Mouse (Mus musculus) midbrain, embryonic 13.5 days (tissue): ENCODE measurements around the gene Gamt. TPM values are rescaled to one million over a fixed set of nuclear protein-coding genes. Genes with fewer than 3 reads are reported as not detected.
A peak's percentile ranks its signal among the peaks of the same experiment; 100 is the strongest.

Experiments used
- ATAC-seq: fragments of 200-750 bp; cut with Nextera tagmentation; 2 replicates; pipeline ENCODE4 v1.8.0; 2017; ENCODE audit warnings: mild to moderate bottlenecking, moderate TSS enrichment, moderate library complexity
- H3K27ac ChIP-seq: fragments of 300-500 bp; sonication (generic); 2 replicates; pipeline ENCODE4 v1.5.1; 2015; ENCODE audit warnings: inconsistent platforms, mild to moderate bottlenecking, moderate library complexity
- H3K27me3 ChIP-seq: fragments of 300-500 bp; sonication (generic); 2 replicates; pipeline ENCODE4 v1.6.1; 2015; ENCODE audit warnings: mild to moderate bottlenecking, inconsistent platforms
- H3K36me3 ChIP-seq: fragments of 300-500 bp; sonication (generic); 2 replicates; pipeline ENCODE4 v1.6.1; 2015; ENCODE audit warnings: mild to moderate bottlenecking, inconsistent platforms
- H3K4me1 ChIP-seq: fragments of 300-500 bp; sonication (generic); replicated peaks from 2 replicates; pipeline ENCODE4 v1.6.1; 2015; ENCODE audit warnings: inconsistent platforms
- H3K4me2 ChIP-seq: fragments of 300-500 bp; sonication (generic); replicated peaks from 2 replicates; pipeline ENCODE4 v1.6.1; 2015; ENCODE audit warnings: moderate library complexity, mild to moderate bottlenecking, inconsistent platforms
- H3K4me3 ChIP-seq: fragments of 300-500 bp; sonication (generic); replicated peaks from 2 replicates; pipeline ENCODE4 v1.5.1; 2015; ENCODE audit warnings: mild to moderate bottlenecking, inconsistent platforms
- H3K9ac ChIP-seq: fragments of 300-500 bp; sonication (generic); replicated peaks from 2 replicates; pipeline ENCODE4 v1.6.1; 2015; ENCODE audit warnings: mild to moderate bottlenecking, inconsistent platforms
- H3K9me3 ChIP-seq: fragments of 300-500 bp; sonication (generic); 2 replicates; pipeline ENCODE4 v1.6.1; 2016; ENCODE audit warnings: mild to moderate bottlenecking, inconsistent platforms
- WGBS: fragments of 180-500 bp; shearing (Covaris S2); methylation state at CpG from one replicate; pipeline ENCODE4 v1.1.7; 2015; 5-methylcytosine and 5-hydroxymethylcytosine counted together
- polyA plus RNA-seq: library from polyadenylated mRNA; unstranded; fragments of >200 nt; fragmentation: Nextera tagmentation; extraction: Ambion mirVana; gene quantifications from 2 replicates; pipeline ENCODE4 v1.2.1, GENCODE M21; 2015

The Gamt gene
- polyA plus RNA-seq, result 20.9 and 22.3 TPM in 2 replicates

GRCm38 (mm10) chr10:80260642-80261584 is at the start of gene Gamt, which contains the start of gene Dazap1:
Gene Gamt, minus strand, starts transcription at chr10:80261012.
Gene Dazap1, plus strand, starts transcription at chr10:80261486.
- H3K9me3 ChIP-seq, result no peaks in the 10 kb centered on the region
- peaks cover 52% of the 10 kb centered on the region for H3K4me1 ChIP-seq
- peak within 1 kb of the TSS; percentile 66 for H3K9ac ChIP-seq
- ATAC-seq, result peak; percentile 80
- peaks cover 33% of the 10 kb centered on the region for H3K36me3 ChIP-seq
- H3K27ac ChIP-seq, result peak within 1 kb of the TSS; percentile 85
- under 1% methylated on average over 48 of the region's 49 CpGs for WGBS
- H3K4me3 ChIP-seq, result peak within 1 kb of the TSS; percentile 41
- no peaks in the 10 kb centered on the region for H3K27me3 ChIP-seq
- peak within 1 kb of the TSS; percentile 68 for H3K4me2 ChIP-seq

- H3K27ac ChIP-seq, result no peak overlapping the region
- peak overlapping the region; percentile 41 for H3K4me2 ChIP-seq
- peaks cover 82% of the 10 kb centered on the region for H3K36me3 ChIP-seq
- H3K4me3 ChIP-seq, result peak overlapping the region; percentile 11
- H3K4me1 ChIP-seq, result peaks cover 74% of the 10 kb centered on the region
- peak overlapping the region; percentile 48; the same call in 1 of the 2 replicates for H3K9ac ChIP-seq
- WGBS, result 31% methylated on average over 25 of the region's 25 CpGs
- ATAC-seq, result no peak
- H3K27me3 ChIP-seq, result no peaks in the 10 kb centered on the region
- H3K9me3 ChIP-seq, result no peaks in the 10 kb centered on the region
Observed at GRCm38 (mm10) chr10:80304862-80305261, 44.0 kb upstream of the Gamt start.

- Histone ChIP-seq H3K27me3 (no peaks in the 10 kb centered on the region), H3K9me3 (no peaks in the 10 kb centered on the region), H3K4me2 (peak overlapping the region; percentile 41), H3K4me3 (peak overlapping the region; percentile 11), H3K27ac (no peak overlapping the region), H3K9ac (peak overlapping the region; percentile 48; the same call in 1 of the 2 replicates), H3K36me3 (peaks cover 78% of the 10 kb centered on the region), H3K4me1 (peaks cover 78% of the 10 kb centered on the region)
- 44% methylated on average over 12 of the region's 12 CpGs for WGBS
- ATAC-seq, result no peak
Observed at GRCm38 (mm10) chr10:80304458-80304857, 43.6 kb upstream of the Gamt start.

- peak overlapping the region; percentile 99 for H3K9ac ChIP-seq
- H3K9me3 ChIP-seq, result no peaks in the 10 kb centered on the region
- H3K27me3 ChIP-seq, result no peaks in the 10 kb centered on the region
- ATAC-seq, result no peak
- H3K4me2 ChIP-seq, result peak overlapping the region; percentile 99
- H3K36me3 ChIP-seq, result peaks cover 58% of the 10 kb centered on the region
- peak overlapping the region; percentile 99 for H3K27ac ChIP-seq
- peak overlapping the region; percentile 76 for H3K4me3 ChIP-seq
- H3K4me1 ChIP-seq, result peaks cover 87% of the 10 kb centered on the region
- 13% methylated on average over 9 of the region's 9 CpGs for WGBS
Observed at GRCm38 (mm10) chr10:80302471-80302881, 41.7 kb upstream of the Gamt start.

GRCm38 (mm10) chr10:80302082-80302355 is 41.2 kb upstream of the Gamt start:
- H3K4me3 ChIP-seq, result peak overlapping the region; percentile 76
- H3K27ac ChIP-seq, result peak overlapping the region; percentile 99
- no peaks in the 10 kb centered on the region for H3K9me3 ChIP-seq
- peak overlapping the region; percentile 99 for H3K9ac ChIP-seq
- WGBS, result 44% methylated on average over 5 of the region's 5 CpGs
- peaks cover 87% of the 10 kb centered on the region for H3K4me1 ChIP-seq
- H3K4me2 ChIP-seq, result peak overlapping the region; percentile 99
- no peaks in the 10 kb centered on the region for H3K27me3 ChIP-seq
- ATAC-seq, result no peak
- peaks cover 53% of the 10 kb centered on the region for H3K36me3 ChIP-seq

GRCm38 (mm10) chr10:80301256-80302081 is 40.7 kb upstream of the Gamt start:
- Histone ChIP-seq H3K9me3 (no peaks in the 10 kb centered on the region), H3K4me3 (peak overlapping the region; percentile 76), H3K4me2 (peak overlapping the region; percentile 99), H3K36me3 (peaks cover 48% of the 10 kb centered on the region), H3K9ac (peak overlapping the region; percentile 99), H3K27me3 (no peaks in the 10 kb centered on the region), H3K4me1 (peaks cover 89% of the 10 kb centered on the region), H3K27ac (peak overlapping the region; percentile 99)
- ATAC-seq, result no peak
- 68% methylated on average over 10 of the region's 10 CpGs for WGBS

GRCm38 (mm10) chr10:80300672-80301181 is 39.9 kb upstream of the Gamt start:
- Histone ChIP-seq H3K4me1 (peaks cover 90% of the 10 kb centered on the region), H3K27me3 (no peaks in the 10 kb centered on the region), H3K9me3 (no peaks in the 10 kb centered on the region), H3K4me3 (peak overlapping the region; percentile 76), H3K27ac (peak overlapping the region; percentile 99), H3K9ac (peak overlapping the region; percentile 99), H3K36me3 (peaks cover 40% of the 10 kb centered on the region), H3K4me2 (peak overlapping the region; percentile 99)
- WGBS, result 5% methylated on average over 11 of the region's 11 CpGs
- peak; percentile 84 for ATAC-seq

- Histone ChIP-seq H3K4me3 (peak overlapping the region; percentile 76), H3K36me3 (peaks cover 34% of the 10 kb centered on the region), H3K27ac (peak overlapping the region; percentile 99), H3K4me2 (peak overlapping the region; percentile 99), H3K9ac (peak overlapping the region; percentile 99), H3K27me3 (no peaks in the 10 kb centered on the region), H3K9me3 (no peaks in the 10 kb centered on the region), H3K4me1 (peaks cover 90% of the 10 kb centered on the region)
- 43% methylated on average over 10 of the region's 10 CpGs for WGBS
- ATAC-seq, result no peak
Observed at GRCm38 (mm10) chr10:80299824-80300223, 39.0 kb upstream of the Gamt start.

- H3K4me2 ChIP-seq, result peak overlapping the region; percentile 99
Observed at GRCm38 (mm10) chr10:80299301-80299700, 38.5 kb upstream of the Gamt start.

GRCm38 (mm10) chr10:80298571-80299281 is 37.9 kb upstream of the Gamt start:
- peak overlapping the region; percentile 99 for H3K9ac ChIP-seq
- H3K27me3 ChIP-seq, result no peaks in the 10 kb centered on the region
- H3K4me1 ChIP-seq, result peaks cover 89% of the 10 kb centered on the region
- H3K4me2 ChIP-seq, result peak overlapping the region; percentile 99
- H3K9me3 ChIP-seq, result no peaks in the 10 kb centered on the region
- peak; percentile 82 for ATAC-seq
- 1% methylated on average over 26 of the region's 26 CpGs for WGBS
- H3K27ac ChIP-seq, result peak overlapping the region; percentile 99
- peaks cover 34% of the 10 kb centered on the region for H3K36me3 ChIP-seq
- peak overlapping the region; percentile 76 for H3K4me3 ChIP-seq

More at GRCm38 (mm10) chr10:80299301-80299700, 38.5 kb upstream of the Gamt start:
- no peaks in the 10 kb centered on the region for H3K27me3 ChIP-seq
- H3K4me1 ChIP-seq, result peaks cover 89% of the 10 kb centered on the region
- peak overlapping the region; percentile 76 for H3K4me3 ChIP-seq
- no peak for ATAC-seq
- H3K9ac ChIP-seq, result peak overlapping the region; percentile 99
- WGBS, result 3% methylated on average over 15 of the region's 15 CpGs
- H3K36me3 ChIP-seq, result peaks cover 34% of the 10 kb centered on the region
- H3K27ac ChIP-seq, result peak overlapping the region; percentile 99
- no peaks in the 10 kb centered on the region for H3K9me3 ChIP-seq

GRCm38 (mm10) chr10:80297526-80298133 is 36.8 kb upstream of the Gamt start:
- H3K4me1 ChIP-seq, result peaks cover 87% of the 10 kb centered on the region
- no peaks in the 10 kb centered on the region for H3K9me3 ChIP-seq
- H3K27me3 ChIP-seq, result no peaks in the 10 kb centered on the region
- peak overlapping the region; percentile 99 for H3K27ac ChIP-seq
- H3K36me3 ChIP-seq, result peaks cover 31% of the 10 kb centered on the region
- no peak for ATAC-seq
- peak overlapping the region; percentile 54; the same call in 1 of the 2 replicates for H3K4me3 ChIP-seq
- 66% methylated on average over 8 of the region's 8 CpGs for WGBS
- peak overlapping the region; percentile 99 for H3K4me2 ChIP-seq
- H3K9ac ChIP-seq, result peak overlapping the region; percentile 99
